In the genomic region with DNA sequence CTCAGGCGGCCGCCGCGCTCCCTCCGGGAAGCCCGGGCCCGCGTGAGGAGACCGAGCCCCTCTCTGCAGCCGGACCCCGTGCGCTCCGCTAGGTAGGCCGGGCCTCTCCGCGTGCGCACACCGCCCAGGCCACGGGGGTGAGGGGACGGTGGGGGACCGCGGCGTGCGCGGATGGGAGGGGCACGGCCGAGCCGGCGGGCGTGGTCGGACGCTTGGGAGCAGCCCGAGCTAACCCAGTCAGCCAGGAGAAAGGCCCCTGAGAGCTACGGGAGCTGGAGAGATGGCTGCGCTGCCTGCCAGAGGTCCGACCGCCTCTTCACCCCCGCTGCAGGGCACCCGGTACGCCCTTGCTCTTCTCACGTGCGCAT, we compare ENCODE assay signal across 8 mouse cellular contexts. TPM values are rescaled to one million over a fixed set of nuclear protein-coding genes. Genes with fewer than 3 reads are reported as not detected.
DNase-seq lines count a peak whose midpoint lies in the region; ATAC-seq and TF ChIP-seq lines count a peak whose summit lies in the region.

No protein-coding gene starts in this region.

- H3K4me2 ChIP-seq in heart, embryonic 12.5 days: peak overlapping the region; percentile 97
- peak overlapping the region; percentile 99 for H3K4me2 ChIP-seq in embryonic facial prominence, embryonic 12.5 days (replicated peaks)
- H3K4me2 ChIP-seq in hindbrain, embryonic 14.5 days (replicated peaks): peak overlapping the region; percentile 91
- peak overlapping the region; percentile 77 for H3K4me2 ChIP-seq in liver, embryonic 16.5 days (ENCODE audit: low read depth, low read length)

- peaks cover 15% of the 10 kb centered on the region for H3K4me1 ChIP-seq in heart, embryonic 12.5 days (replicated peaks)
- peaks cover 0 to 6% of the 10 kb centered on the region in 2 experiments; a peak in 2 of 4 replicates for H3K4me1 ChIP-seq in ES-E14 (ENCODE audit: control insufficient read depth in 2 of 2, insufficient read depth in 2 of 2, low read length in 2 of 2, poor library complexity in 1 of 2)
- H3K4me1 ChIP-seq in embryonic facial prominence, embryonic 12.5 days: peaks cover 17% of the 10 kb centered on the region
- H3K4me1 ChIP-seq in hindbrain, embryonic 14.5 days (replicated peaks; ENCODE audit: control insufficient read depth, insufficient read depth, low read length): peaks cover 15% of the 10 kb centered on the region
- H3K4me1 ChIP-seq in liver, embryonic 16.5 days (ENCODE audit: control insufficient read depth, low read depth, low read length): peaks cover 18% of the 10 kb centered on the region

- H3K27me3 ChIP-seq in heart, embryonic 12.5 days (replicated peaks): peaks cover 6% of the 10 kb centered on the region; the same call in 1 of the 2 replicates
- 0 out of 2 replicates have a peak, but pooled peaks cover 8% of the 10 kb centered on the region for H3K27me3 ChIP-seq in embryonic facial prominence, embryonic 12.5 days
- no peaks in the 10 kb centered on the region for H3K27me3 ChIP-seq in hindbrain, embryonic 14.5 days (ENCODE audit: control insufficient read depth, insufficient read depth, low read length)
- no peaks in the 10 kb centered on the region; the same call in 1 of the 2 replicates for H3K27me3 ChIP-seq in liver, embryonic 16.5 days (ENCODE audit: control insufficient read depth, insufficient read depth, low read depth, low read length)

- no peaks in the 10 kb centered on the region for H3K9me3 ChIP-seq in heart, embryonic 12.5 days (replicated peaks)
- H3K9me3 ChIP-seq in ES-E14 (ENCODE audit: control insufficient read depth, insufficient read depth, low read depth, low read length): no peaks in the 10 kb centered on the region
- no peaks in the 10 kb centered on the region for H3K9me3 ChIP-seq in embryonic facial prominence, embryonic 12.5 days
- no peaks in the 10 kb centered on the region for H3K9me3 ChIP-seq in hindbrain, embryonic 14.5 days (ENCODE audit: control insufficient read depth, low read length)
- H3K9me3 ChIP-seq in liver, embryonic 16.5 days (replicated peaks; ENCODE audit: control insufficient read depth, low read length): no peaks in the 10 kb centered on the region

- DNase-seq in heart, postnatal 25 days (ENCODE audit: low spot score): no peak
- DNase-seq in ES-E14 (ENCODE audit: low read depth, low spot score): peak; percentile 46
- DNase-seq in hindbrain, embryonic 14.5 days (ENCODE audit: low spot score): peak; percentile 30
- DNase-seq in ovary, postnatal 14 days (ENCODE audit: low spot score): peak; percentile 35
- DNase-seq in cerebellum, adult 9-10 months: no peak

- H3K36me3 ChIP-seq in heart, embryonic 12.5 days: peaks cover 38% of the 10 kb centered on the region
- H3K36me3 ChIP-seq in ES-E14 (ENCODE audit: control insufficient read depth, insufficient read depth, low read length, poor library complexity, severe bottlenecking): peaks cover 25% of the 10 kb centered on the region
- H3K36me3 ChIP-seq in embryonic facial prominence, embryonic 12.5 days: peaks cover 33% of the 10 kb centered on the region
- H3K36me3 ChIP-seq in hindbrain, embryonic 14.5 days (replicated peaks; ENCODE audit: control insufficient read depth, insufficient read depth): peaks cover 33% of the 10 kb centered on the region
- H3K36me3 ChIP-seq in liver, embryonic 16.5 days (ENCODE audit: control insufficient read depth, insufficient read depth): peaks cover 26% of the 10 kb centered on the region

- H3K4me3 ChIP-seq in heart, embryonic 12.5 days: peak overlapping the region; percentile 79
- H3K4me3 ChIP-seq in ES-E14 (ENCODE audit: insufficient read depth in 1 of 2, low read depth in 1 of 2, low read length in 2 of 2, poor library complexity in 1 of 2, severe bottlenecking in 1 of 2): peak overlapping the region; percentile 67 to 89
- peak overlapping the region; percentile 96 for H3K4me3 ChIP-seq in embryonic facial prominence, embryonic 12.5 days
- H3K4me3 ChIP-seq in hindbrain, embryonic 14.5 days (replicated peaks; ENCODE audit: low read length): peak overlapping the region; percentile 88
- H3K4me3 ChIP-seq in liver, embryonic 16.5 days (ENCODE audit: low read depth, low read length): peak overlapping the region; percentile 95

- peak; percentile 95 for ATAC-seq in heart, embryonic 12.5 days (ENCODE audit: insufficient number of reproducible peaks, low FRiP score)
- ATAC-seq in embryonic facial prominence, embryonic 12.5 days (ENCODE audit: insufficient number of reproducible peaks, insufficient read depth, low FRiP score, low TSS enrichment): peak; percentile 82
- ATAC-seq in hindbrain, embryonic 14.5 days (ENCODE audit: low FRiP score): peak; percentile 84
- ATAC-seq in liver, embryonic 16.5 days (ENCODE audit: low read depth): peak; percentile 94

- peak overlapping the region; percentile 92 for H3K9ac ChIP-seq in heart, embryonic 12.5 days
- H3K9ac ChIP-seq in ES-E14 (ENCODE audit: insufficient read depth, low read depth, low read length, poor library complexity, severe bottlenecking): peak overlapping the region; percentile 98
- H3K9ac ChIP-seq in embryonic facial prominence, embryonic 12.5 days: peak overlapping the region; percentile 95
- peak overlapping the region; percentile 86 for H3K9ac ChIP-seq in hindbrain, embryonic 14.5 days
- H3K9ac ChIP-seq in liver, embryonic 16.5 days (ENCODE audit: low read depth, low read length): peak overlapping the region; percentile 93

- WGBS in heart, embryonic 12.5 days: 0% methylated on average over 41 of the region's 42 CpGs
- under 1% methylated on average over 42 of the region's 42 CpGs for WGBS in embryonic facial prominence, embryonic 12.5 days
- 0% methylated on average over 42 of the region's 42 CpGs for WGBS in hindbrain, embryonic 14.5 days
- under 1% methylated on average over 42 of the region's 42 CpGs for WGBS in liver, embryonic 16.5 days (ENCODE audit: insufficient replicate concordance)

- intact Hi-C loops in heart, postnatal 25 days (cut with DNase I): loop anchor here (2.0 to 10.0 kb wide), 2 partner anchors 17 to 185 kb away; no protein-coding TSS in a partner anchor

- peak overlapping the region; percentile 91 for H3K27ac ChIP-seq in heart, embryonic 12.5 days (ENCODE audit: poor library complexity, severe bottlenecking)
- H3K27ac ChIP-seq in ES-E14 (ENCODE audit: insufficient read depth, low read depth, low read length, poor library complexity, severe bottlenecking): peak overlapping the region; percentile 87
- H3K27ac ChIP-seq in embryonic facial prominence, embryonic 12.5 days: peak overlapping the region; percentile 92
- H3K27ac ChIP-seq in hindbrain, embryonic 14.5 days: peak overlapping the region; percentile 79
- peak overlapping the region; percentile 99 for H3K27ac ChIP-seq in liver, embryonic 16.5 days (ENCODE audit: low read length)

- in situ Hi-C loops in ES-E14 (cut with MboI; ENCODE audit: low sequenced_read_pairs in 2 of 2, unreplicated experiment in 2 of 2): no loop called here

TF ChIP-seq in ES-E14, 5 proteins besides CTCF, POLR2A, EP300 and RAD21:
- no peak for TF ChIP-seq ZNF384 (IDR thresholded peaks at IDR 0.05; ENCODE audit: low read depth, low read length)
- no peak for TF ChIP-seq ZC3H11A (IDR thresholded peaks at IDR 0.05; ENCODE audit: borderline replicate concordance, low read depth, low read length)
- no peak for TF ChIP-seq CHD2 (IDR thresholded peaks at IDR 0.05; ENCODE audit: low read depth, low read length)
- no peak for TF ChIP-seq MAFK (IDR thresholded peaks at IDR 0.05; ENCODE audit: insufficient read depth, low read depth, low read length)

RNA-seq across cellular contexts. Expression of a gene that starts 0.4 kb away (rescaled TPM):
- 102 and 103 TPM in 2 replicates for polyA plus RNA-seq in heart, embryonic 12.5 days (2016; fragmentation: Nextera tagmentation; extraction: Ambion mirVana)
- total RNA-seq in heart, postnatal 25 days (2021): 10 to 100 TPM; 24.4 to 25.3 TPM
- 120 and 123 TPM in 2 replicates for total RNA-seq in ES-E14 (2012; rRNA removed)
- 150 and 155 TPM in 2 replicates for polyA plus RNA-seq in embryonic facial prominence, embryonic 12.5 days (2016; fragmentation: Nextera tagmentation; extraction: Ambion mirVana)
- 111 and 117 TPM in 2 replicates for polyA plus RNA-seq in hindbrain, embryonic 14.5 days (2014; fragmentation: Nextera tagmentation; extraction: Ambion mirVana)
- polyA plus RNA-seq in liver, embryonic 16.5 days (2015; fragmentation: Nextera tagmentation; extraction: Ambion mirVana): 55.2 and 56.6 TPM in 2 replicates

RNA-seq across cellular contexts. Expression of a gene that starts 20.0 kb away (rescaled TPM):
- 146 and 147 TPM in 2 replicates for polyA plus RNA-seq in heart, embryonic 12.5 days (2016; fragmentation: Nextera tagmentation; extraction: Ambion mirVana)
- total RNA-seq in heart, postnatal 25 days (2021): 100 to 1,000 TPM; 167 to 223 TPM
- 23.9 and 26.7 TPM in 2 replicates for total RNA-seq in ES-E14 (2012; rRNA removed)
- 37.9 and 39.5 TPM in 2 replicates for polyA plus RNA-seq in embryonic facial prominence, embryonic 12.5 days (2016; fragmentation: Nextera tagmentation; extraction: Ambion mirVana)
- 13.3 and 16.4 TPM in 2 replicates for polyA plus RNA-seq in hindbrain, embryonic 14.5 days (2014; fragmentation: Nextera tagmentation; extraction: Ambion mirVana)
- polyA plus RNA-seq in liver, embryonic 16.5 days (2015; fragmentation: Nextera tagmentation; extraction: Ambion mirVana): 279 and 350 TPM in 2 replicates

RNA-seq across cellular contexts. Expression of a gene that starts 22.8 kb away (rescaled TPM):
- polyA plus RNA-seq in heart, embryonic 12.5 days (2016; fragmentation: Nextera tagmentation; extraction: Ambion mirVana): 0.26 and 0.30 TPM in 2 replicates
- not detected for total RNA-seq in heart, postnatal 25 days (2021)
- 0.05 and 0.13 TPM in 2 replicates for total RNA-seq in ES-E14 (2012; rRNA removed)
- polyA plus RNA-seq in embryonic facial prominence, embryonic 12.5 days (2016; fragmentation: Nextera tagmentation; extraction: Ambion mirVana): 1.2 and 2.9 TPM in 2 replicates
- polyA plus RNA-seq in hindbrain, embryonic 14.5 days (2014; fragmentation: Nextera tagmentation; extraction: Ambion mirVana): 0.95 and 1.0 TPM in 2 replicates
- polyA plus RNA-seq in liver, embryonic 16.5 days (2015; fragmentation: Nextera tagmentation; extraction: Ambion mirVana): not detected in 2 replicates

Comparison
In these comparisons a context has a peak if more than half of its experiments do, and no peak if none do; other contexts are left out.
1. DNase-seq: peak in ES-E14 (single experiment), hindbrain, embryonic 14.5 days (single experiment) and ovary, postnatal 14 days (single experiment); none in heart, postnatal 25 days (single experiment) and cerebellum, adult 9-10 months (single experiment).
2. Peak in every context shown above with its lines, with median percentiles within 50 percentile points of each other: ATAC-seq, H3K27ac ChIP-seq, H3K4me2 ChIP-seq, H3K4me3 ChIP-seq and H3K9ac ChIP-seq.